Mouse (Mus musculus): ENCODE measurements around the gene Sst. TPM values are rescaled to one million over a fixed set of nuclear protein-coding genes. Genes with fewer than 3 reads are reported as not detected.

Gene Sst
- total RNA-seq, 2 experiments from 2014 or later, result 425 to 485 TPM

DNA sequence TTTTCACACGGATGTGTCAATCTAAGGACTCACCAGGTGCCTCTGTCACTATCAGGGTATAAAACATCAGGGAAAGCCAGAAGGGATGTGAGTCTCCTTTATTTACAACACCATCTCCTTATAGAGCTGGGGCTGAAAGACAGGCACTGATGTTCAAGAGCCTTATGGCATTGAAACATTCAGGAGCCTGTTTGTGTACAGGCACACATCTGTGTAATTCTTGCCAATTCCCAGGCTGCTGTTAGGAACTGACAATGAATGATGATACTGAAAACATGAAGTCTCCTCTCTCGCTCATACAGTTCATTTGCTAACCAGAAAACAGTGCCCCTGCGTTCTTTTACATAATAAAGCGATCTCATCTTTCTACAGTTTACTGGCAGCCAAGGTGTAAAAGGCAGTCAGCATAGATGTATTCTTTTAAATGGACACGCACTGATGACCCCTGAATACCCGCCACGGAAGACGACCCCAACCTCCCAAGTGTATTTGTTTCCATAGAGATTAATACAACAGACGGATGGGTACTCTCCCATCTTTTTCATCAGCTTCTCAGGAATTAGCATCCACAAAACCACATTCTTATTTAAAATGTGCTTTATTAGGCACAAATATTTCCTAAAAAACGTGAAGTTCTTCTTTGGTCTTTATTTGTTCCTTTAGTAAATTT, 2.7 kb downstream of the Sst start:
- no peak for DNase-seq (ENCODE audit: extremely low spot score in 1 of 2, low spot score in 1 of 2)

DNA sequence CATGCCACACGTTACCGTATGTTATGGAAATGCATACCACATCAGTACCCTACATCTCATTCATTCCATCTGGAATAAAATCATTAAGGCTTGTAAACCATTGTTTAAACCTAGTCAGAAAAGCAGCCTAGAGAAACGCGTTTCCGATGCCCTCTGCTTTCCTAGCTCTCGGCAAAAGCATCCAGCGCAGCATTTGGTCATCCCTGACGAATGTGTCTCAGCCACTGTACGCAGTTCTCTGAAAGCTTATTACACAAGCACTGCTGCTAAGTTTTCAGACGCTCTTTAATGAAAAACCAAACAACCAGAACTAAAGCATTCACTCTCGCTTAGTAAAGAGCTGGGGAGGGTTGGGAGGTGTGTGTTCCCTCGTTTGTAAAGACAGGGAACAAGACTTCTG, 5.7 kb downstream of the Sst start:
- DNase-seq (ENCODE audit: extremely low spot score in 1 of 2, low spot score in 1 of 2), result no peak

- no peak for DNase-seq (ENCODE audit: extremely low spot score in 1 of 2, low spot score in 1 of 2)
Observed at GRCm38 (mm10) chr16:23855242-23855641, 35.5 kb downstream of the Sst start.

DNA sequence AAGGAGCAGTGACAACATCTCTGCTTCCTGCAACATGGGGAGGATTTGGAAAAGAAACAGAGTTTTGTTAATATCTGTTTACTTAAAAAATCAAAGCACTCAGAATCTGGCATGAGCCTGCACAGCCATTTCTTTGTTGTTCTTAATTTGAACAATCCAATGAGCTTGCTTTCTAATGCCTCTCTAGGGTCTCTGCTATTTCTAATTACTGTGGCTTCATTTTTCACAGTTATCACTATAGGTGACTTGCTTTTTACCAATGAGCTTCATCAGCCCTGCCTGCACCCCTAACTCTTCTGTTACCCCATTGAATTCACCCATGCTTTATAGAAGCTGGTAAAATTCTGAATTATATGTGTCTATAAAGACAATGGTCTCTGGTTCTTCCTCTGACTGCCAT, 41.0 kb downstream of the Sst start:
- no peak for DNase-seq (ENCODE audit: extremely low spot score in 1 of 2, low spot score in 1 of 2)

GRCm38 (mm10) chr16:23849176-23849575, 41.6 kb downstream of the Sst start:
- DNase-seq (ENCODE audit: extremely low spot score in 1 of 2, low spot score in 1 of 2), result no peak

- no peak for DNase-seq (ENCODE audit: extremely low spot score in 1 of 2, low spot score in 1 of 2)
Observed at GRCm38 (mm10) chr16:23844622-23845021, 46.1 kb downstream of the Sst start.

DNA sequence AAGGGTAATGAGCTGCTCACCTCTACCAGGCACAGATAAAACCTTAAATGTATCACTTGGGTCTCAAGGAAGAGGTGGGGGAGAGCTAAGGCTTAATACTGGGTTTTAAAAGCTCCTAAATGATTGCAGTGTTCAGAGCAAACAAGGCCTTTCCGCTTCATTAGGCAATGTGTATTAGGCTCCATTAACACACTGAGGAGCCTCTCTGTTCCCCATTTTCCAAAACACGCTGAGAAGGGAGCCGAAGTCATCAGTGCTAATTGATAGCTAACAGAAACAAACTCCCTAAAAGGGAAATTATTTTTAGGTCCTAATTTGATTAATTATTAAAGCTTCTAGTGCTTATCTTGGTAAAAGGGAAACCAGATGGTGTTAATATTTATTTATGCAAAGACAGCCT, 48.1 kb downstream of the Sst start:
- no peak for DNase-seq (ENCODE audit: extremely low spot score in 1 of 2, low spot score in 1 of 2)

Other genes with a start within 250 kb of the Sst start
- gene Rtp2, start 41.4 kb upstream of the Sst start, total RNA-seq (2021), result under 1 TPM; 0.47 to 0.49 TPM
- not detected for gene Gm37419, start 97.5 kb upstream of the Sst start, total RNA-seq (2021)
- gene Bcl6, start 97.9 kb upstream of the Sst start, total RNA-seq (2021), result 10 to 100 TPM; 50.2 to 53.1 TPM

All from layer of hippocampus, postnatal 25 days (tissue).